Mouse (Mus musculus): ENCODE results near the gene Stx11.

The Stx11 gene

GRCm38 (mm10) chr10:12964151-12965075, at the start of gene Stx11:
Gene Stx11, minus strand, starts transcription at chr10:12964298.
- DNase-seq (ENCODE audit: low spot score in 2 of 2): peak; percentile 82 to 88

GRCm38 (mm10) chr10:13008737-13009121, 44.6 kb upstream of the Stx11 start:
- DNase-seq (ENCODE audit: low spot score in 2 of 2): no peak

GRCm38 (mm10) chr10:13007876-13008736, 44.0 kb upstream of the Stx11 start:
- DNase-seq (ENCODE audit: low spot score in 2 of 2): peak; percentile 92 to 94

GRCm38 (mm10) chr10:13005043-13005442, 40.9 kb upstream of the Stx11 start, which contains the start of gene Sf3b5:
Gene Sf3b5, plus strand, starts transcription at chr10:13005343.
- no peak for DNase-seq (ENCODE audit: low spot score in 2 of 2)

- peak; percentile 83 to 87 for DNase-seq (ENCODE audit: low spot score in 2 of 2)
Observed at GRCm38 (mm10) chr10:12996736-12997477, 32.8 kb upstream of the Stx11 start.

GRCm38 (mm10) chr10:12993411-12994039, 29.4 kb upstream of the Stx11 start:
- DNase-seq (ENCODE audit: low spot score in 2 of 2): no peak

GRCm38 (mm10) chr10:12991953-12992352, 27.9 kb upstream of the Stx11 start:
- DNase-seq (ENCODE audit: low spot score in 2 of 2): no peak

- DNase-seq (ENCODE audit: low spot score in 2 of 2): no peak
Observed at GRCm38 (mm10) chr10:12986943-12987342, 22.8 kb upstream of the Stx11 start.

- no peak for DNase-seq (ENCODE audit: low spot score in 2 of 2)
Observed at GRCm38 (mm10) chr10:12986485-12986884, 22.4 kb upstream of the Stx11 start.

GRCm38 (mm10) chr10:12985028-12985427, 20.9 kb upstream of the Stx11 start:
- DNase-seq (ENCODE audit: low spot score in 2 of 2): no peak

GRCm38 (mm10) chr10:12983516-12983915, 19.4 kb upstream of the Stx11 start:
- no peak for DNase-seq (ENCODE audit: low spot score in 2 of 2)

- no peak for DNase-seq (ENCODE audit: low spot score in 2 of 2)
Observed at GRCm38 (mm10) chr10:12981071-12981470, 17.0 kb upstream of the Stx11 start.

GRCm38 (mm10) chr10:12977787-12978212, 13.7 kb upstream of the Stx11 start:
- no peak for DNase-seq (ENCODE audit: low spot score in 2 of 2)

GRCm38 (mm10) chr10:12976552-12976951, 12.5 kb upstream of the Stx11 start:
- no peak for DNase-seq (ENCODE audit: low spot score in 2 of 2)

GRCm38 (mm10) chr10:12975957-12976356, 11.9 kb upstream of the Stx11 start:
- no peak for DNase-seq (ENCODE audit: low spot score in 2 of 2)

GRCm38 (mm10) chr10:12975461-12975860, 11.4 kb upstream of the Stx11 start:
- no peak for DNase-seq (ENCODE audit: low spot score in 2 of 2)

GRCm38 (mm10) chr10:12974572-12974971, 10.5 kb upstream of the Stx11 start:
- DNase-seq (ENCODE audit: low spot score in 2 of 2): no peak

- DNase-seq (ENCODE audit: low spot score in 2 of 2): no peak
Observed at GRCm38 (mm10) chr10:12965669-12966180, 1.6 kb upstream of the Stx11 start.

- DNase-seq (ENCODE audit: low spot score in 2 of 2): peak; percentile 65 to 81
Observed at GRCm38 (mm10) chr10:12963362-12964147, 543 bp downstream of the Stx11 start.

- DNase-seq (ENCODE audit: low spot score in 2 of 2): no peak
Observed at GRCm38 (mm10) chr10:12962238-12962637, 1.9 kb downstream of the Stx11 start.
